Mouse (Mus musculus) liver, embryonic 16.5 days (tissue): ENCODE measurements at regions not wholly inside any gene's neighbourhood (a gene's known extent, or its start where the extent isn't known, plus 50 kb on each side); places are given as distances from the start of the nearest gene placed in this dataset.

Experiments used
- ATAC-seq: fragments of 200-750 bp; cut with Nextera tagmentation; 2 replicates; pipeline ENCODE4 v1.8.0; 2017; ENCODE audit warnings: low read depth, mild to moderate bottlenecking, moderate number of reproducible peaks, moderate library complexity
- H3K27ac ChIP-seq: fragments of 300-500 bp; sonication (generic); 2 replicates; pipeline ENCODE4 v1.5.1; 2014; ENCODE audit warnings: mild to moderate bottlenecking, low read length
- H3K27me3 ChIP-seq: fragments of 300-500 bp; sonication (generic); 2 replicates; pipeline ENCODE4 v1.6.1; 2014; ENCODE audit warnings: low read depth, low read length, mixed read lengths; ENCODE audit not compliant: control insufficient read depth, insufficient read depth
- H3K36me3 ChIP-seq: fragments of 300-500 bp; sonication (generic); 2 replicates; pipeline ENCODE4 v1.6.1; 2014; ENCODE audit warnings: mild to moderate bottlenecking; ENCODE audit not compliant: control insufficient read depth, insufficient read depth
- H3K4me1 ChIP-seq: fragments of 300-500 bp; sonication (generic); 2 replicates; pipeline ENCODE4 v1.6.1; 2014; ENCODE audit warnings: low read depth, low read length, mixed read lengths; ENCODE audit not compliant: control insufficient read depth
- H3K4me2 ChIP-seq: fragments of 300-500 bp; sonication (generic); 2 replicates; pipeline ENCODE4 v1.6.1; 2014; ENCODE audit warnings: low read depth, low read length, mixed read lengths
- H3K4me3 ChIP-seq: fragments of 300-500 bp; sonication (generic); 2 replicates; pipeline ENCODE4 v1.5.1; 2014; ENCODE audit warnings: low read depth, mild to moderate bottlenecking, low read length
- H3K9ac ChIP-seq: fragments of 300-500 bp; sonication (generic); 2 replicates; pipeline ENCODE4 v1.6.1; 2014; ENCODE audit warnings: low read depth, low read length
- H3K9me3 ChIP-seq: fragments of 300-500 bp; sonication (generic); replicated peaks from 2 replicates; pipeline ENCODE4 v1.6.1; 2016; ENCODE audit warnings: low read length; ENCODE audit not compliant: control insufficient read depth
- WGBS: fragments of 180-500 bp; shearing (Covaris S2); extraction: QIAGEN DNeasy Blood & Tissue Kit; methylation state at CpG from one replicate; pipeline ENCODE4 v1.1.7; 2014; ENCODE audit not compliant: insufficient replicate concordance; 5-methylcytosine and 5-hydroxymethylcytosine counted together

GRCm38 (mm10) chr7:68844606-68845005 lies 95.6 kb upstream of the Arrdc4 start:
- ATAC-seq = no peak
- Histone ChIP-seq H3K27me3 (no peaks in the 10 kb centered on the region), H3K4me2 (no peak overlapping the region), H3K4me3 (no peak overlapping the region), H3K4me1 (no peaks in the 10 kb centered on the region), H3K27ac (no peak overlapping the region), H3K36me3 (no peaks in the 10 kb centered on the region), H3K9me3 (no peaks in the 10 kb centered on the region), H3K9ac (no peak overlapping the region)
- WGBS = 39% methylated on average over 7 of the region's 7 CpGs

GRCm38 (mm10) chr7:68843374-68843773 lies 94.3 kb upstream of the Arrdc4 start:
- H3K27me3 ChIP-seq = no peaks in the 10 kb centered on the region
- H3K9ac ChIP-seq = no peak overlapping the region
- WGBS = 26% methylated on average over 4 of the region's 4 CpGs

GRCm38 (mm10) chr7:68833977-68834791 lies 85.1 kb upstream of the Arrdc4 start:
- WGBS = 35% methylated on average over 10 of the region's 10 CpGs
- no peaks in the 10 kb centered on the region for H3K9me3 ChIP-seq
- no peak overlapping the region for H3K9ac ChIP-seq
- H3K27ac ChIP-seq = no peak overlapping the region
- no peaks in the 10 kb centered on the region for H3K27me3 ChIP-seq
- ATAC-seq = no peak
- no peaks in the 10 kb centered on the region for H3K36me3 ChIP-seq
- H3K4me1 ChIP-seq = no peaks in the 10 kb centered on the region
- H3K4me2 ChIP-seq = no peak overlapping the region
- no peak overlapping the region for H3K4me3 ChIP-seq

More at GRCm38 (mm10) chr7:68843374-68843773, 94.3 kb upstream of the Arrdc4 start:
- Histone ChIP-seq H3K27ac (no peak overlapping the region), H3K9me3 (no peaks in the 10 kb centered on the region), H3K36me3 (no peaks in the 10 kb centered on the region), H3K4me3 (no peak overlapping the region), H3K4me2 (no peak overlapping the region), H3K4me1 (no peaks in the 10 kb centered on the region)
- no peak for ATAC-seq

- H3K4me1 ChIP-seq = no peaks in the 10 kb centered on the region
These were observed 84.5 kb upstream of the Arrdc4 start for GRCm38 (mm10) chr7:68833517-68833916.

GRCm38 (mm10) chr7:68829861-68830260 lies 80.8 kb upstream of the Arrdc4 start:
- no peaks in the 10 kb centered on the region for H3K9me3 ChIP-seq
- H3K4me2 ChIP-seq = no peak overlapping the region
- WGBS = 14% methylated on average over 8 of the region's 8 CpGs
- no peaks in the 10 kb centered on the region for H3K27me3 ChIP-seq
- H3K4me1 ChIP-seq = no peaks in the 10 kb centered on the region
- H3K36me3 ChIP-seq = no peaks in the 10 kb centered on the region
- no peak overlapping the region for H3K9ac ChIP-seq
- no peak overlapping the region for H3K27ac ChIP-seq
- ATAC-seq = no peak
- H3K4me3 ChIP-seq = no peak overlapping the region

More at GRCm38 (mm10) chr7:68833517-68833916, 84.5 kb upstream of the Arrdc4 start:
- Histone ChIP-seq H3K36me3 (no peaks in the 10 kb centered on the region), H3K9ac (no peak overlapping the region), H3K4me2 (no peak overlapping the region), H3K9me3 (no peaks in the 10 kb centered on the region), H3K27me3 (no peaks in the 10 kb centered on the region), H3K27ac (no peak overlapping the region), H3K4me3 (no peak overlapping the region)
- 61% methylated on average over 7 of the region's 7 CpGs for WGBS
- no peak for ATAC-seq

- no peak for ATAC-seq
- H3K36me3 ChIP-seq = no peaks in the 10 kb centered on the region
- H3K4me2 ChIP-seq = no peak overlapping the region
- no peak overlapping the region for H3K4me3 ChIP-seq
- no peaks in the 10 kb centered on the region for H3K27me3 ChIP-seq
- H3K27ac ChIP-seq = no peak overlapping the region
- no peaks in the 10 kb centered on the region for H3K4me1 ChIP-seq
- H3K9me3 ChIP-seq = no peaks in the 10 kb centered on the region
- no peak overlapping the region for H3K9ac ChIP-seq
- 39% methylated on average over 2 of the region's 2 CpGs for WGBS
These were observed 75.4 kb upstream of the Arrdc4 start for GRCm38 (mm10) chr7:68824399-68824798.

GRCm38 (mm10) chr7:68823646-68824045 lies 74.6 kb upstream of the Arrdc4 start:
- H3K9me3 ChIP-seq = no peaks in the 10 kb centered on the region
- no peaks in the 10 kb centered on the region for H3K4me1 ChIP-seq
- no peaks in the 10 kb centered on the region for H3K27me3 ChIP-seq
- no peak overlapping the region for H3K4me3 ChIP-seq
- no peaks in the 10 kb centered on the region for H3K36me3 ChIP-seq
- H3K27ac ChIP-seq = no peak overlapping the region
- no peak overlapping the region for H3K9ac ChIP-seq
- H3K4me2 ChIP-seq = no peak overlapping the region
- WGBS = 50% methylated on average over 2 of the region's 2 CpGs
- no peak for ATAC-seq

- WGBS = 3% methylated on average over 7 of the region's 7 CpGs
- H3K4me1 ChIP-seq = no peaks in the 10 kb centered on the region
- no peak for ATAC-seq
These were observed 74.1 kb upstream of the Arrdc4 start for GRCm38 (mm10) chr7:68823189-68823588.

GRCm38 (mm10) chr7:68814823-68815666 lies 66.0 kb upstream of the Arrdc4 start:
- H3K4me1 ChIP-seq = no peaks in the 10 kb centered on the region
- no peak for ATAC-seq
- no peaks in the 10 kb centered on the region for H3K36me3 ChIP-seq
- no peak overlapping the region for H3K9ac ChIP-seq
- no peak overlapping the region for H3K4me3 ChIP-seq
- no peak overlapping the region for H3K4me2 ChIP-seq
- no peak overlapping the region for H3K27ac ChIP-seq
- 73% methylated on average over 15 of the region's 15 CpGs for WGBS
- H3K9me3 ChIP-seq = no peaks in the 10 kb centered on the region
- no peaks in the 10 kb centered on the region for H3K27me3 ChIP-seq

More at GRCm38 (mm10) chr7:68823189-68823588, 74.1 kb upstream of the Arrdc4 start:
- no peak overlapping the region for H3K4me2 ChIP-seq
- H3K36me3 ChIP-seq = no peaks in the 10 kb centered on the region
- H3K27ac ChIP-seq = no peak overlapping the region
- no peak overlapping the region for H3K9ac ChIP-seq
- no peaks in the 10 kb centered on the region for H3K27me3 ChIP-seq
- H3K4me3 ChIP-seq = no peak overlapping the region
- H3K9me3 ChIP-seq = no peaks in the 10 kb centered on the region
